Mouse (Mus musculus): ENCODE measurements around the gene Sema7a. TPM values are rescaled to one million over a fixed set of nuclear protein-coding genes. Genes with fewer than 3 reads are reported as not detected.

The Sema7a gene
- 100 to 1,000 TPM; 131 to 159 (median 145) TPM for total RNA-seq (2022)

GRCm38 (mm10) chr9:57939431-57940348, at the start of gene Sema7a:
Sema7a (plus strand) TSS chr9:57940112.
- peak; percentile 77 to 82 for DNase-seq (ENCODE audit: low spot score in 2 of 2)

- DNase-seq (ENCODE audit: low spot score in 2 of 2): no peak
Measured at GRCm38 (mm10) chr9:57900478-57900877, 39.4 kb upstream of the Sema7a start.

GRCm38 (mm10) chr9:57901197-57901596, 38.7 kb upstream of the Sema7a start:
- no peak for DNase-seq (ENCODE audit: low spot score in 2 of 2)

GRCm38 (mm10) chr9:57901601-57902000, 38.3 kb upstream of the Sema7a start:
- no peak for DNase-seq (ENCODE audit: low spot score in 2 of 2)

GRCm38 (mm10) chr9:57902132-57902531, 37.8 kb upstream of the Sema7a start:
- peak in 1 of 2 experiments; percentile 74 for DNase-seq (ENCODE audit: low spot score in 2 of 2)

GRCm38 (mm10) chr9:57903589-57904249, 36.2 kb upstream of the Sema7a start:
- DNase-seq (ENCODE audit: low spot score in 2 of 2): no peak

- no peak for DNase-seq (ENCODE audit: low spot score in 2 of 2)
Measured at GRCm38 (mm10) chr9:57904250-57904644, 35.7 kb upstream of the Sema7a start.

- no peak for DNase-seq (ENCODE audit: low spot score in 2 of 2)
Measured at GRCm38 (mm10) chr9:57907206-57907605, 32.7 kb upstream of the Sema7a start.

GRCm38 (mm10) chr9:57910254-57911160, 29.4 kb upstream of the Sema7a start, which contains the start of gene Ubl7:
Ubl7 (plus strand) TSS chr9:57910979.
- peak; percentile 78 to 88 for DNase-seq (ENCODE audit: low spot score in 2 of 2)

GRCm38 (mm10) chr9:57912571-57912970, 27.3 kb upstream of the Sema7a start:
- no peak for DNase-seq (ENCODE audit: low spot score in 2 of 2)

GRCm38 (mm10) chr9:57921491-57922060, 18.3 kb upstream of the Sema7a start:
- no peak for DNase-seq (ENCODE audit: low spot score in 2 of 2)

GRCm38 (mm10) chr9:57922381-57922780, 17.5 kb upstream of the Sema7a start:
- no peak for DNase-seq (ENCODE audit: low spot score in 2 of 2)

- DNase-seq (ENCODE audit: low spot score in 2 of 2): no peak
Measured at GRCm38 (mm10) chr9:57923046-57923445, 16.9 kb upstream of the Sema7a start.

- no peak for DNase-seq (ENCODE audit: low spot score in 2 of 2)
Measured at GRCm38 (mm10) chr9:57931166-57931767, 8.6 kb upstream of the Sema7a start.

- DNase-seq (ENCODE audit: low spot score in 2 of 2): peak in 1 of 2 experiments; percentile 65
Measured at GRCm38 (mm10) chr9:57932253-57932652, 7.7 kb upstream of the Sema7a start.

GRCm38 (mm10) chr9:57932831-57933602, 6.9 kb upstream of the Sema7a start:
- DNase-seq (ENCODE audit: low spot score in 2 of 2): peak in 1 of 2 experiments; percentile 75

GRCm38 (mm10) chr9:57935683-57936437, 4.1 kb upstream of the Sema7a start:
- DNase-seq (ENCODE audit: low spot score in 2 of 2): peak in 1 of 2 experiments; percentile 76

GRCm38 (mm10) chr9:57937171-57937570, 2.7 kb upstream of the Sema7a start:
- DNase-seq (ENCODE audit: low spot score in 2 of 2): peak in 1 of 2 experiments; percentile 8

GRCm38 (mm10) chr9:57937651-57938050, 2.3 kb upstream of the Sema7a start:
- no peak for DNase-seq (ENCODE audit: low spot score in 2 of 2)
